Mouse (Mus musculus) heart, adult 2 months (tissue): ENCODE data around the gene Cd86.

ENCODE experiments used
- CTCF ChIP-seq: fragments of 200-600 bp; IDR thresholded peaks from 2 replicates; pipeline ENCODE4 v1.8.1; 2022; ENCODE audit warnings: antibody characterized with exemption, mild to moderate bottlenecking, moderate library complexity
- EP300 ChIP-seq: fragments of 200-500 bp; IDR thresholded peaks from 2 replicates; pipeline ENCODE4 v1.6.1; 2011; ENCODE audit warnings: low read depth, low read length, control low read depth; ENCODE audit not compliant: insufficient read depth
- POLR2A ChIP-seq: fragments of 200-500 bp; IDR thresholded peaks from 2 replicates; pipeline ENCODE4 v1.6.1; 2011; ENCODE audit warnings: mild to moderate bottlenecking, low read depth, low read length, control low read depth; ENCODE audit not compliant: insufficient read depth

DNA sequence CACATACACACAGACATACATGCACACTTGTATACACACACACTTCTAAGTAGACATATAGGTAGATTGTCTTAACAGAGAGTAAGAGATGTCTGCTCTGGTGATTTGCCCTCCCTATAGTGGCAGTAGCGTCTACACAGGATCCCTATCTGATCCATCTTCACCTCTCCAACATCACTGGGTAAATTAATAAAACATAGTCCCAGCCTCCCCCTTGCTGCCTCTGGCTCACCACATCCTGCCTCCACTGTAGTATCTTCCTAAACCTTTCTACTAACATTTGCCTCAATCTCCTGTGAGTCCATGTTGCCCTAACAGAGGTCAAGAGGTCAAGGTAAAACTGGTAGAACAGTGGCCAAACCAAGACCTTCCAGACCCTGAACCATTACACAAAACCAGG is 10.7 kb downstream of the Cd86 start:
- no peak for TF ChIP-seq POLR2A
- TF ChIP-seq CTCF = no peak
- TF ChIP-seq EP300 = no peak
